Mouse (Mus musculus) spleen, adult 2 months (tissue): ENCODE measurements around the gene Nol4l.

Experiments
- CTCF ChIP-seq: fragments of 200-500 bp; IDR thresholded peaks from 2 replicates; pipeline ENCODE4 v1.5.1; 2011; ENCODE audit warnings: mild to moderate bottlenecking, inconsistent platforms; ENCODE audit not compliant: insufficient read depth, insufficient read length, insufficient replicate concordance; ENCODE audit errors: extremely low read depth
- POLR2A ChIP-seq: fragments of 200-500 bp; IDR thresholded peaks from 2 replicates; pipeline ENCODE4 v1.6.1; 2011; ENCODE audit warnings: low read depth, low read length, inconsistent platforms

- TF ChIP-seq POLR2A (no peak), CTCF (no peak)
Measured at GRCm38 (mm10) chr2:153444254-153445136, 85.3 kb downstream of the Nol4l start.
